Mouse (Mus musculus): ENCODE results near the gene Pramel1. TPM values are rescaled to one million over a fixed set of nuclear protein-coding genes. Genes with fewer than 3 reads are reported as not detected.

Pramel1 gene
- polyA plus RNA-seq, 1 experiment = not detected

Other genes with a start within 250 kb of the Pramel1 start
- 26.2 and 28.6 TPM in 2 replicates for gene Prdm2, start 181.4 kb upstream of the Pramel1 start, polyA plus RNA-seq (2011; ENCODE audit: insufficient read length, low read depth, missing spikeins)
- gene Pdpn, start 94.9 kb upstream of the Pramel1 start, polyA plus RNA-seq (2011; ENCODE audit: insufficient read length, low read depth, missing spikeins) = 163 and 184 TPM in 2 replicates
- gene Lrrc38, start 44.7 kb upstream of the Pramel1 start, polyA plus RNA-seq (2011; ENCODE audit: insufficient read length, low read depth, missing spikeins) = not detected in 2 replicates
- gene Pramef8, start 18.0 kb downstream of the Pramel1 start, polyA plus RNA-seq (2011; ENCODE audit: insufficient read length, low read depth, missing spikeins) = 22.9 and 25.8 TPM in 2 replicates
- gene Oog4, start 55.9 kb downstream of the Pramel1 start, polyA plus RNA-seq (2011; ENCODE audit: insufficient read length, low read depth, missing spikeins) = not detected in 2 replicates
- gene Gm13043, start 116.9 kb downstream of the Pramel1 start, polyA plus RNA-seq (2011; ENCODE audit: insufficient read length, low read depth, missing spikeins) = not detected in 2 replicates
- not detected in 2 replicates for gene Gm13040, start 141.5 kb downstream of the Pramel1 start, polyA plus RNA-seq (2011; ENCODE audit: insufficient read length, low read depth, missing spikeins)
- gene BC080695, start 157.3 kb downstream of the Pramel1 start, polyA plus RNA-seq (2011; ENCODE audit: insufficient read length, low read depth, missing spikeins) = not detected in 2 replicates
- not detected in 2 replicates for gene Gm13057, start 157.3 kb downstream of the Pramel1 start, polyA plus RNA-seq (2011; ENCODE audit: insufficient read length, low read depth, missing spikeins)
- gene Gm13083, start 220.6 kb downstream of the Pramel1 start, polyA plus RNA-seq (2011; ENCODE audit: insufficient read length, low read depth, missing spikeins) = not detected in 2 replicates

All from embryonic fibroblast, embryonic 13.5 days (primary cell).